Mouse (Mus musculus): ENCODE data around the gene Gnai3.

DNA sequence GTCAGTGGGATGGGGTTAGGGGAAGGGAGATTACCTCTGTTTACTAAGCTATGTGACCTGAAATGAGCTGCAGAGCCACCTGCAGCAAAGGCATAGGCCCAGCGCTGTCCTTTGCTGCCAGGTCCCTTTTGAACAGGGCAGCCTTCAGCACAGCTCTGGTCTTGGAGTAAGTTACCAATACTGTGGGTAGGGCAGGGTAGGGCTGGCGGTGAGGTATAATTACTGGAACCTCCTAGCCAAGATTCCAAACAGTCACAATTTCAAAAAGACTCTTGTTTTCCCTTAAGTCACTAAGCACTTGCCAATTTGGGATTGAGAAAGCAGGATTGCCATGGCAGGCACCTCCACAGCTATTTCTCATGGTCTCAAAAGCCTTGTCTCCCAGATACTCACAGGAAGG, 55.4 kb downstream of the Gnai3 start:
- TF ChIP-seq POLR2A (IDR thresholded peaks at IDR 0.05; ENCODE audit: insufficient read length, low read depth) (no peak), MAX (IDR thresholded peaks at IDR 0.05; ENCODE audit: low read depth) (no peak)
